Mouse (Mus musculus) heart, postnatal 14 days (tissue): ENCODE measurements at regions not wholly inside any gene's neighbourhood (a gene's known extent, or its start where the extent isn't known, plus 50 kb on each side); places are given as distances from the start of the nearest gene placed in this dataset.

Experiments used
- DNase-seq, 2 experiments: peaks; one replicate each; pipeline ENCODE4 v3.0.0; 2021 to 2022
- intact Hi-C: fragments of 180-260 bp; cut with DNase I; formaldehyde crosslinking; loops from one replicate; pipeline ENCODE4 v1.15.1; 2025

GRCm38 (mm10) chr13:75204417-75204816, 114.8 kb downstream of the Pcsk1 start:
- intact Hi-C loops = loop anchor here (5.0 kb wide), 1 partner anchor 342 kb away; no protein-coding TSS in a partner anchor
- no peak for DNase-seq

- DNase-seq = no peak
- intact Hi-C loops = no loop called here
These were observed 134.3 kb downstream of the Pcsk1 start for GRCm38 (mm10) chr13:75223944-75224343.

- intact Hi-C loops = loop anchor here (5.0 kb wide), 2 partner anchors 482 to 797 kb away; partner anchors contain the start of gene Ell2
These were observed 136.1 kb downstream of the Pcsk1 start for GRCm38 (mm10) chr13:75225581-75226297.

DNA sequence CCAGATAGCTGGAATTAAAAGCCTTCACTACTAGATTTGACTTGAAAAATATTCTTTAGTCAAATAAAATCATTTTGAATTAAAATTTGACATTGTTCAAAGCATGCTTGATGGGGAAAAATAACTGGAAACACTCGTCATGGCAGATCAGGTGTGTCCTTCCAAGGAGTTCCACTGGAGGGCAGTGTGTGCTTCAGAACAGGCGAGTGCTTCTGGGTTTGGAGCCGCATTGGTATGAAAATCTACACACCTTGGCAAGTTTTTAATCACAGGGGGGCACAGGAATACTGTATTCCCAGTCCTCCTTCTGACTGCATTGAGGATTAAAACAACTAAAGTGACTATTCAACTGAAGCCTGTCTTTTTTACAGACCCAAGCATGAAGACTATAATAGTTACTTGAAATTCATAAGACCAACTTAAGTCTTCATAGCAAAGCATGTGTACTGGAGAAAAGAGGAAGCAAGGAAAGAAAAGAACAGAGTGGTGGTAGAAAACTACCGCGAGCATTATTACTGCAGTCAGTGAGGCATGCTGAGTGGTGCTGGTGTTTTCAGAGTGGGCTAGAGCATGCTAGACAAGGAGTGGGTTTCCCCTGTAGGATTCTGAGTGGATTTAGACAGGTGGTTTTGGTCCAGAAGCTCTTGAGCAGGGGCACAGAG, 138.1 kb downstream of the Pcsk1 start:
- peak; percentile 40 to 66 for DNase-seq
- intact Hi-C loops = loop anchor here (1.0 to 5.0 kb wide), 4 partner anchors 480 to 795 kb away; partner anchors contain the start of gene Ell2

More at GRCm38 (mm10) chr13:75225581-75226297, 136.1 kb downstream of the Pcsk1 start:
- DNase-seq = no peak

GRCm38 (mm10) chr13:75236424-75236823, 146.8 kb downstream of the Pcsk1 start:
- DNase-seq = peak; percentile 4 to 7
- intact Hi-C loops = no loop called here
